Mouse (Mus musculus) hindbrain, postnatal 0 days (tissue): ENCODE data around the gene Aldh3b3. TPM values are rescaled to one million over a fixed set of nuclear protein-coding genes. Genes with fewer than 3 reads are reported as not detected.

ENCODE experiments used
- ATAC-seq: fragments of 200-750 bp; cut with Nextera tagmentation; 2 replicates; pipeline ENCODE4 v1.8.0; 2017; ENCODE audit warnings: mild to moderate bottlenecking, moderate TSS enrichment, moderate library complexity
- DNase-seq: peaks from one replicate; pipeline ENCODE4 v3.0.0-alpha.2; 2015; ENCODE audit warnings: low spot score
- H3K27ac ChIP-seq: fragments of 300-500 bp; sonication (generic); 2 replicates; pipeline ENCODE4 v1.5.1; 2014; ENCODE audit warnings: mild to moderate bottlenecking
- H3K27me3 ChIP-seq: fragments of 300-500 bp; sonication (generic); 2 replicates; pipeline ENCODE4 v1.6.1; 2014; ENCODE audit warnings: low read length, mixed read lengths; ENCODE audit not compliant: insufficient read depth
- H3K36me3 ChIP-seq: fragments of 300-500 bp; sonication (generic); 2 replicates; pipeline ENCODE4 v1.6.1; 2014; ENCODE audit warnings: low read length, mixed read lengths; ENCODE audit not compliant: insufficient read depth
- H3K4me1 ChIP-seq: fragments of 300-500 bp; sonication (generic); 2 replicates; pipeline ENCODE4 v1.6.1; 2014; ENCODE audit warnings: antibody characterized with exemption, low read length, mixed read lengths; ENCODE audit not compliant: insufficient read depth
- H3K4me2 ChIP-seq: fragments of 300-500 bp; sonication (generic); 2 replicates; pipeline ENCODE4 v1.6.1; 2014; ENCODE audit warnings: low read depth, mild to moderate bottlenecking, low read length, moderate library complexity, mixed read lengths
- H3K4me3 ChIP-seq: fragments of 300-500 bp; sonication (generic); 2 replicates; pipeline ENCODE4 v1.5.1; 2014; ENCODE audit warnings: low read length
- H3K9ac ChIP-seq: fragments of 300-500 bp; sonication (generic); replicated peaks from 2 replicates; pipeline ENCODE4 v1.6.1; 2014; ENCODE audit warnings: mild to moderate bottlenecking, low read length, moderate library complexity, mixed read lengths
- H3K9me3 ChIP-seq: fragments of 300-500 bp; sonication (generic); 2 replicates; pipeline ENCODE4 v1.6.1; 2016; ENCODE audit warnings: low read length, mixed read lengths
- CTCF ChIP-seq: IDR thresholded peaks from 2 replicates; pipeline ENCODE4 v1.5.1; 2016; ENCODE audit warnings: antibody characterized with exemption, control low read depth, low read depth
- WGBS: fragments of 180-500 bp; shearing (Covaris S2); extraction: QIAGEN DNeasy Blood & Tissue Kit; methylation state at CpG from one replicate; pipeline ENCODE4 v1.1.7; 2014; 5-methylcytosine and 5-hydroxymethylcytosine counted together
- polyA plus RNA-seq: library from polyadenylated mRNA; unstranded; fragments of >200 nt; fragmentation: Nextera tagmentation; extraction: Ambion mirVana; gene quantifications from 2 replicates; pipeline ENCODE4 v1.2.1, GENCODE M21; 2015
- total RNA-seq: library from RNA; depleted of rRNA; stranded (reverse); fragments of >200 nt; gene quantifications from 2 replicates; pipeline ENCODE4 v1.2.3, GENCODE M21; 2014

Gene Aldh3b3
- total and polyA plus RNA-seq, 2 experiments from 2014 or later, result not detected

DNA sequence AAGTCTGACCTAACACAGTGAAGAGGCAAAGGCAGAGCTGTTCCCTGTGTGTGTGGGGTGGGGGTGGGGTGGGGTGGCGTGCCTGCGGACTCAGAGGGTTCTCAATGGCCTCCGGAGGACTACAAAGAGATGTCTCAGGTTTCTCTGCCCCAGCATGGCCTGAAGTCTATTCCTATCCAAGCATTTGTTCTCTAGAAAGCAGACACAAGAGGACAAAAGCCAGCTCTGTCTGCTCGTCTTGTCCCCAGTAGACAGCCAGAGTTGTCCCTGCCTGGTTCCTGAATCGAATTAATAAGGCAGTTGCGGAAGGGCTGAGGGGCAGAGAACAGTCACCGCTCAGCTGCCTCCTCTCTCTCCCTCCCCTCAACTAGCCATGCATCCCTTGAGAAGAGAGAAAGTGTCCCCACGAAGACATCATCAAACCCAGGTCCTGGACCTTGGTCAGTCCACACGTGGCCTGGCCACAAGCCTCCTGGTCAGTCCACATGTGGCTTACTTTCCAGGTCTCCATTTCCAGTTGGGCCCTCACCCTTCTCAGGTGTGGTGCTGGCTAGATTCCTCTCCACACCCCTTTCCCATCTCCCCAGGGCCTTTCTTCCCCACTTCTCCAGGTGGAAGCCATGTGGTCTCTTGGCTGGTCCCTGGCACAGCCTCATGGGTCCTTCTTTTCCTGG is 25.2 kb downstream of the Aldh3b3 start:
- Histone ChIP-seq H3K4me3 (no peak overlapping the region), H3K27ac (no peak overlapping the region), H3K4me2 (no peak overlapping the region), H3K9ac (no peak overlapping the region), H3K4me1 (peaks cover 5% of the 10 kb centered on the region; the same call in 1 of the 2 replicates), H3K36me3 (no peaks in the 10 kb centered on the region), H3K27me3 (no peaks in the 10 kb centered on the region), H3K9me3 (no peaks in the 10 kb centered on the region)
- ATAC-seq, result no peak
- WGBS, result 35% methylated on average over 9 of the region's 9 CpGs
- no peak for TF ChIP-seq CTCF
- DNase-seq, result no peak

DNA sequence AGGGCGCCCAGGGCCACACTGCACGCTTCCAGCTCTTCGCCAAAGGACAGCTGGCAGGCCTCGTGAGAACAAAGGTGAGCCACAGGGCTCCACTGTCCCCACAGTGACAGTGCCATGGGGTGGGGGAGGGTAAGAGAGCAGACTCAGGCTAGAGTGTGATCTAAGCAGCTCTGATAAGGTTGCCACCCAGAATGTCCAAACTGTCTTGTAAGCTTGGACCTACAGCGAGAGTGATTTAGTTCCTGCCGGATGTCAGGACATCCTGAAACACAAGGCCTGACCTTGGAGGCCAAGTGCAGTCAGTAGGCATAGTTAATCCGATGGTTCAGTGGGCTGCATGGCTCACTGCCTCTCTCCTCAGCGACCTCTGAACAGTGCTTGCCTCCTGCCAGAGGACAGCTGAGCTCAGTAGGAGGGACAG is 26.8 kb downstream of the Aldh3b3 start:
- no peaks in the 10 kb centered on the region for H3K27me3 ChIP-seq
- H3K4me3 ChIP-seq, result no peak overlapping the region
- no peaks in the 10 kb centered on the region for H3K9me3 ChIP-seq
- TF ChIP-seq CTCF, result no peak
- no peak for DNase-seq
- H3K9ac ChIP-seq, result no peak overlapping the region
- no peak for ATAC-seq
- 12% methylated on average over 8 of the region's 8 CpGs for WGBS
- peaks cover 5% of the 10 kb centered on the region; the same call in 1 of the 2 replicates for H3K4me1 ChIP-seq
- no peak overlapping the region; the same call in 1 of the 2 replicates for H3K27ac ChIP-seq
- H3K4me2 ChIP-seq, result no peak overlapping the region
- no peaks in the 10 kb centered on the region for H3K36me3 ChIP-seq

DNA sequence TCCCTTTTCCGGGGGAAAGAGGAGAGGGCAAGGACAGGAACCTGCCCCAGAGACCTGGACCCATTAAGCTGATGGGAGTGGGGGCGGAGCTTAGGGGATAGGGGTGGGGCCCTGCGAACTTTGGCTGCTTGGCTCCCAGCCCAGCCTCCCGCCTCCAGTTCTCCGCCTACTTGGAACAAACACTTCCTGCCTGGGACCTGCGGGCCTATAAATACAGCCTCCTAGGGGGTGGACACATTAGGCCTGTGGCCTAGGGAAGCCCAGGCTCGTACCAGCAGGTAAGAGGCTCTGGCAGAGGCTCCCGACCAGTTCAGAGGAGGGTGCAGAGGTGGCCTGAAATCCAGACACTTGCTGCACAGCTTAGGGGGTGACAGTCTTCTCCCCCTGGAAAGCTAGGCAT is 27.9 kb downstream of the Aldh3b3 start, which contains the start of gene Acy3:
Acy3 (plus strand) TSS at position 237 of the 400 bp plus-strand sequence.
- 21% methylated on average over 8 of the region's 8 CpGs for WGBS
- TF ChIP-seq CTCF, result no peak
- H3K4me1 ChIP-seq, result 0 out of 2 replicates have a peak, but pooled peaks cover 5% of the 10 kb centered on the region
- no peaks in the 10 kb centered on the region for H3K36me3 ChIP-seq
- no peaks in the 10 kb centered on the region for H3K9me3 ChIP-seq
- H3K9ac ChIP-seq, result no peak within 1 kb of the TSS
- DNase-seq, result peak; percentile 34
- no peak for ATAC-seq
- no peak within 1 kb of the TSS for H3K27ac ChIP-seq
- H3K27me3 ChIP-seq, result no peaks in the 10 kb centered on the region
- no peak within 1 kb of the TSS for H3K4me2 ChIP-seq
- H3K4me3 ChIP-seq, result no peak within 1 kb of the TSS

DNA sequence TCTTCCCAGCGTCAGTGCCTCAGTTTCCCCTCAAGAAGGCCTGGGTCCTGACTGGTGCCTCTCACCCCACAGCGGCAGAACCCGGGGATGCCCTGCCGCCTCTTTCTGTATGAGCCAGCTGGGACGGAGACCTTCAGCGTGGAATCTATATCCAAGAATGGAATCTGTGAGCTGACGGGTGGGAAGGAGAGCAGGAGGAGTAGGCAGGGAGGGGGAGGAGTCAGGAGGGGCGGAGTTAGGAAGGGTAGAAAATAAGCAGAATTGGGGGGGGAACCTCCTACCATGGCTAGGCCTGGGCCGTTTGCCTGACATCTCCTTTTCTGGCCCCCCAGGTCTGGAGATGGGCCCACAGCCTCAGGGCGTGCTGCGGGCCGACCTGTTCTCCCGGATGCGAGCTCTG is 29.6 kb downstream of the Aldh3b3 start:
- no peak overlapping the region for H3K9ac ChIP-seq
- no peak for DNase-seq
- no peak for ATAC-seq
- H3K27ac ChIP-seq, result no peak overlapping the region
- 93% methylated on average over 14 of the region's 14 CpGs for WGBS
- 0 out of 2 replicates have a peak, but pooled peaks cover 5% of the 10 kb centered on the region for H3K4me1 ChIP-seq
- H3K27me3 ChIP-seq, result no peaks in the 10 kb centered on the region
- TF ChIP-seq CTCF, result no peak
- no peaks in the 10 kb centered on the region for H3K36me3 ChIP-seq
- H3K9me3 ChIP-seq, result no peaks in the 10 kb centered on the region
- H3K4me2 ChIP-seq, result no peak overlapping the region
- H3K4me3 ChIP-seq, result no peak overlapping the region

DNA sequence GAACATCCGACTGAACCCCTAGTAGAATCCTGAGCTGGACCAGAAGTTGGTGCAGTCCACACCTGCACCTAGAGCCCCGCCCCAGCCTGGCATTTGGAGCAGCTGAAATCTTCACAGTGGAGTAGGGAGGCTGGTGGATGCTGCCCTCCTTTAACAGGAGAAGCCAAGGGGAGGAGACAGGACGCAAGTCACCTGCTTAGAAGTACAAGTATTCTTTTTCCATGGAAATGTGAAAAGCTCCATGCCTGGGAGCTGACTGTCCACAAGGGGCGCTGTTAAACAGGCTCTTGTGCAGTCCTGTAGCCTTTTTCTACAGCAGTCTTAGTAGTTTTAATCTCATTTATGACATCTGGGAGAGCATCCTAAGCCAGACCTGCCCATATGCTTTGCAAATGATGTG is 30.3 kb downstream of the Aldh3b3 start:
- WGBS, result 92% methylated on average over 4 of the region's 4 CpGs
- peak; percentile 34; the same call in 1 of the 2 replicates for TF ChIP-seq CTCF
- no peak for DNase-seq

DNA sequence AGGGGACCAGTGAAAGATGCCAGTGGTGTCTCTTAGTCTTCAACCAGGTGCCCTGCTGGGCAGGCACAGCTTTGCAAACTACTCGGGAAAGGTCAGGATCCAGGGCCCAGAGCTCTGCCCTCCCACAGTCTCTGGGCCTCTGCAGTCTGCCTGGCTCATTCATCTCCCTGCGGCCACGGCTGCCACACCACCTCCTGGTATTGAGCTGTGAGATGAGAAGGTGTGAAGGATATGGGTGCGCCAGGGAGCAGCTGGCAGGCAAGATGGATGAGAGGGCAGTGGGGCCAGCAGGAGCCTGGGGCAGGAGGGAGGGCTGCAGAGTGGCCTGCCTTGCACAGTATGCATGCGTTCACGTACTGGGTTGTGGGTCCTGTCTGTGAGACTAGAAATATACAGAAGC is 32.4 kb downstream of the Aldh3b3 start:
- Histone ChIP-seq H3K4me2 (no peak overlapping the region), H3K27me3 (no peaks in the 10 kb centered on the region), H3K4me1 (no peaks in the 10 kb centered on the region), H3K27ac (no peak overlapping the region), H3K4me3 (no peak overlapping the region), H3K36me3 (no peaks in the 10 kb centered on the region), H3K9me3 (no peaks in the 10 kb centered on the region), H3K9ac (no peak overlapping the region)
- no peak for TF ChIP-seq CTCF
- WGBS, result 52% methylated on average over 6 of the region's 6 CpGs
- no peak for ATAC-seq
- no peak for DNase-seq

More for the DNA sequence above, 30.3 kb downstream of the Aldh3b3 start:
- H3K9me3 ChIP-seq, result no peaks in the 10 kb centered on the region
- H3K36me3 ChIP-seq, result no peaks in the 10 kb centered on the region
- H3K27me3 ChIP-seq, result no peaks in the 10 kb centered on the region
- no peak overlapping the region for H3K27ac ChIP-seq
- H3K9ac ChIP-seq, result no peak overlapping the region
- no peak overlapping the region for H3K4me3 ChIP-seq
- 0 out of 2 replicates have a peak, but pooled peaks cover 4% of the 10 kb centered on the region for H3K4me1 ChIP-seq
- no peak for ATAC-seq
- no peak overlapping the region for H3K4me2 ChIP-seq

DNA sequence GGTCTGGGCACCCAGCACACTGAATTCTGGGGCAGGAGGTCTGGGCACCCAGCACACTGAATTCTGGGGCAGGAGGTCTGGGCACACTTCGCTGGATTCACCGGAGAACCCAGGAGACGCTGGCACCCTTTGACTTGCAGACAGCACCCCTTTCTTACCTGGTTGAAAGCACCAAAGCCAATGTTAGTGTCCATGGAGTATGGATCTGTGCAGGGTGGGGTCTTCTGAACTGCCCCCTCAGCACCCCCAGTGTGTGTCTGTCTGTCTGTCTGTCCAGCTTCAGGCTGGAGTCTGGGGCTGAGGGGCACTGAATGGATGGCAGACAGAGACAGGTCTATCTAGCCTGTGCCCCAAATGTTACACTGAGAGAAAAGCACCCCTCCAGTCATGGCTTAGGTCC is 33.1 kb downstream of the Aldh3b3 start:
- no peak for TF ChIP-seq CTCF
- no peaks in the 10 kb centered on the region for H3K36me3 ChIP-seq
- H3K4me2 ChIP-seq, result no peak overlapping the region
- no peaks in the 10 kb centered on the region for H3K9me3 ChIP-seq
- H3K4me1 ChIP-seq, result no peaks in the 10 kb centered on the region
- H3K27ac ChIP-seq, result no peak overlapping the region
- 90% methylated on average over 3 of the region's 3 CpGs for WGBS
- DNase-seq (no peak), ATAC-seq (no peak)
- no peak overlapping the region for H3K4me3 ChIP-seq
- no peaks in the 10 kb centered on the region for H3K27me3 ChIP-seq
- H3K9ac ChIP-seq, result no peak overlapping the region
